Mouse (Mus musculus): ENCODE data around the gene Creld2.

GRCm38 (mm10) chr15:88861772-88862622 lies 42.6 kb downstream of the Creld2 start, which contains the start of gene Pim3:
- no peak for TF ChIP-seq GATA1 (IDR thresholded peaks at IDR 0.05; ENCODE audit: low read length)
- TF ChIP-seq TAL1 (IDR thresholded peaks at IDR 0.05; ENCODE audit: low read length) = no peak

Measured in erythroblast, embryonic 14.5 days (primary cell).